Mouse (Mus musculus) limb, embryonic 15.5 days (tissue): Measurements from ENCODE around the gene Ctrb1. TPM values are rescaled to one million over a fixed set of nuclear protein-coding genes. Genes with fewer than 3 reads are reported as not detected.
"Not testable (repeated sequence)": the region's sequence is repeated elsewhere in the genome, so short reads cannot be mapped to it uniquely, and the experiment has no call there.

Source experiments
- ATAC-seq: fragments of 200-750 bp; cut with Nextera tagmentation; 2 replicates; pipeline ENCODE4 v1.8.0; 2017; ENCODE audit warnings: low read depth, moderate TSS enrichment; ENCODE audit not compliant: insufficient number of reproducible peaks, low FRiP score, low TSS enrichment
- H3K27ac ChIP-seq: fragments of 300-500 bp; sonication (generic); 2 replicates; pipeline ENCODE4 v1.5.1; 2015; ENCODE audit warnings: moderate library complexity, mild to moderate bottlenecking, inconsistent platforms
- H3K27me3 ChIP-seq: fragments of 300-500 bp; sonication (generic); 2 replicates; pipeline ENCODE4 v1.6.1; 2015; ENCODE audit warnings: inconsistent platforms
- H3K36me3 ChIP-seq: fragments of 300-500 bp; sonication (generic); 2 replicates; pipeline ENCODE4 v1.6.1; 2015; ENCODE audit warnings: inconsistent platforms
- H3K4me1 ChIP-seq: fragments of 300-500 bp; sonication (generic); 2 replicates; pipeline ENCODE4 v1.6.1; 2015; ENCODE audit warnings: inconsistent platforms
- H3K4me2 ChIP-seq: fragments of 300-500 bp; sonication (generic); 2 replicates; pipeline ENCODE4 v1.6.1; 2015; ENCODE audit warnings: mild to moderate bottlenecking, inconsistent platforms
- H3K4me3 ChIP-seq: fragments of 300-500 bp; sonication (generic); 2 replicates; pipeline ENCODE4 v1.5.1; 2015; ENCODE audit warnings: mild to moderate bottlenecking, inconsistent platforms
- H3K9ac ChIP-seq: fragments of 300-500 bp; sonication (generic); 2 replicates; pipeline ENCODE4 v1.6.1; 2015; ENCODE audit warnings: inconsistent platforms
- H3K9me3 ChIP-seq: fragments of 300-500 bp; sonication (generic); 2 replicates; pipeline ENCODE4 v1.6.1; 2016; ENCODE audit warnings: inconsistent platforms
- WGBS: fragments of 180-500 bp; shearing (Covaris S2); methylation state at CpG from one replicate; pipeline ENCODE4 v1.1.7; 2015; 5-methylcytosine and 5-hydroxymethylcytosine counted together
- polyA plus RNA-seq: library from polyadenylated mRNA; unstranded; fragments of >200 nt; fragmentation: Nextera tagmentation; extraction: Ambion mirVana; gene quantifications from 2 replicates; pipeline ENCODE4 v1.2.1, GENCODE M21; 2015

The Ctrb1 gene
- polyA plus RNA-seq, 1 experiment from 2014 or later: 0.28 TPM

GRCm38 (mm10) chr8:111676237-111676636 lies 14.6 kb downstream of the Ctrb1 start:
- no peaks in the 10 kb centered on the region for H3K27me3 ChIP-seq
- H3K9me3 ChIP-seq: no peaks in the 10 kb centered on the region
- H3K27ac ChIP-seq: no peak overlapping the region
- H3K4me3 ChIP-seq: no peak overlapping the region
- peaks cover 6% of the 10 kb centered on the region; the same call in 1 of the 2 replicates for H3K36me3 ChIP-seq
- H3K4me2 ChIP-seq: no peak overlapping the region
- no peak for ATAC-seq
- H3K9ac ChIP-seq: no peak overlapping the region
- WGBS: 76% methylated on average over 8 of the region's 8 CpGs
- H3K4me1 ChIP-seq: no peaks in the 10 kb centered on the region

- H3K4me1 ChIP-seq: no peaks in the 10 kb centered on the region
- H3K9me3 ChIP-seq: no peaks in the 10 kb centered on the region
- no peak overlapping the region for H3K4me3 ChIP-seq
- H3K9ac ChIP-seq: no peak overlapping the region
- ATAC-seq: no peak
- H3K4me2 ChIP-seq: no peak overlapping the region
- no peaks in the 10 kb centered on the region for H3K27me3 ChIP-seq
- no peak overlapping the region for H3K27ac ChIP-seq
- 77% methylated on average over 2 of the region's 2 CpGs for WGBS
- H3K36me3 ChIP-seq: peaks cover 53% of the 10 kb centered on the region
Measured at GRCm38 (mm10) chr8:111666751-111667150, 24.1 kb downstream of the Ctrb1 start.

GRCm38 (mm10) chr8:111662473-111662872 lies 28.3 kb downstream of the Ctrb1 start:
- WGBS: 88% methylated on average over 3 of the region's 3 CpGs
- H3K36me3 ChIP-seq: peaks cover 33% of the 10 kb centered on the region
- ATAC-seq: no peak
- no peak overlapping the region for H3K4me3 ChIP-seq
- H3K9ac ChIP-seq: no peak overlapping the region
- H3K27ac ChIP-seq: no peak overlapping the region
- H3K4me2 ChIP-seq: no peak overlapping the region
- no peaks in the 10 kb centered on the region for H3K9me3 ChIP-seq
- H3K27me3 ChIP-seq: no peaks in the 10 kb centered on the region
- 0 out of 2 replicates have a peak, but pooled peaks cover 2% of the 10 kb centered on the region for H3K4me1 ChIP-seq

GRCm38 (mm10) chr8:111658819-111659423 lies 31.9 kb downstream of the Ctrb1 start:
- no peak for ATAC-seq
- Histone ChIP-seq H3K4me1 (peaks cover 7% of the 10 kb centered on the region; the same call in 1 of the 2 replicates), H3K36me3 (peaks cover 15% of the 10 kb centered on the region), H3K4me3 (no peak overlapping the region), H3K4me2 (no peak overlapping the region), H3K9me3 (no peaks in the 10 kb centered on the region), H3K9ac (no peak overlapping the region), H3K27ac (0 out of 2 replicates have a peak overlapping the region, but pooled peaks have one; percentile 19), H3K27me3 (no peaks in the 10 kb centered on the region)
- WGBS: 72% methylated on average over 6 of the region's 6 CpGs

GRCm38 (mm10) chr8:111657312-111657854 lies 33.4 kb downstream of the Ctrb1 start:
- Histone ChIP-seq H3K9me3 (no peaks in the 10 kb centered on the region), H3K4me3 (no peak overlapping the region), H3K4me2 (no peak overlapping the region), H3K27me3 (no peaks in the 10 kb centered on the region), H3K27ac (no peak overlapping the region), H3K36me3 (peaks cover 13% of the 10 kb centered on the region), H3K4me1 (peaks cover 7% of the 10 kb centered on the region; the same call in 1 of the 2 replicates), H3K9ac (no peak overlapping the region)
- ATAC-seq: no peak
- WGBS: 62% methylated on average over 1 of the region's 1 CpGs

- no peaks in the 10 kb centered on the region for H3K27me3 ChIP-seq
- no peak overlapping the region for H3K9ac ChIP-seq
- H3K4me1 ChIP-seq: peaks cover 12% of the 10 kb centered on the region; the same call in 1 of the 2 replicates
- no peaks in the 10 kb centered on the region for H3K36me3 ChIP-seq
- H3K4me3 ChIP-seq: no peak overlapping the region
- 92% methylated on average over 2 of the region's 2 CpGs for WGBS
- ATAC-seq: no peak
- no peak overlapping the region for H3K4me2 ChIP-seq
- no peaks in the 10 kb centered on the region for H3K9me3 ChIP-seq
- H3K27ac ChIP-seq: no peak overlapping the region
Measured at GRCm38 (mm10) chr8:111653524-111653923, 37.3 kb downstream of the Ctrb1 start.

GRCm38 (mm10) chr8:111650651-111651050 lies 40.2 kb downstream of the Ctrb1 start:
- no peak for ATAC-seq
- H3K4me2 ChIP-seq: no peak overlapping the region
- H3K27me3 ChIP-seq: no peaks in the 10 kb centered on the region
- H3K4me1 ChIP-seq: peaks cover 9% of the 10 kb centered on the region; the same call in 1 of the 2 replicates
- H3K27ac ChIP-seq: no peak overlapping the region
- WGBS: 93% methylated on average over 3 of the region's 3 CpGs
- no peaks in the 10 kb centered on the region for H3K36me3 ChIP-seq
- no peak overlapping the region for H3K9ac ChIP-seq
- H3K9me3 ChIP-seq: no peaks in the 10 kb centered on the region
- H3K4me3 ChIP-seq: no peak overlapping the region

GRCm38 (mm10) chr8:111648834-111649233 lies 42.0 kb downstream of the Ctrb1 start:
- H3K27ac ChIP-seq: no peak overlapping the region
- 71% methylated on average over 2 of the region's 2 CpGs for WGBS
- H3K36me3 ChIP-seq: no peaks in the 10 kb centered on the region
- no peak overlapping the region for H3K9ac ChIP-seq
- H3K4me2 ChIP-seq: no peak overlapping the region
- no peak overlapping the region for H3K4me3 ChIP-seq
- H3K4me1 ChIP-seq: peaks cover 9% of the 10 kb centered on the region; the same call in 1 of the 2 replicates
- no peaks in the 10 kb centered on the region for H3K27me3 ChIP-seq
- ATAC-seq: no peak
- no peaks in the 10 kb centered on the region for H3K9me3 ChIP-seq

GRCm38 (mm10) chr8:111645715-111646114 lies 45.1 kb downstream of the Ctrb1 start:
- no peak for ATAC-seq
- no peak overlapping the region for H3K9ac ChIP-seq
- H3K4me2 ChIP-seq: no peak overlapping the region
- WGBS: 96% methylated on average over 8 of the region's 8 CpGs
- peaks cover 15% of the 10 kb centered on the region for H3K4me1 ChIP-seq
- no peak overlapping the region for H3K4me3 ChIP-seq
- H3K27ac ChIP-seq: no peak overlapping the region
- H3K9me3 ChIP-seq: no peaks in the 10 kb centered on the region
- H3K27me3 ChIP-seq: no peaks in the 10 kb centered on the region
- no peaks in the 10 kb centered on the region for H3K36me3 ChIP-seq

- Histone ChIP-seq H3K4me2 (peak overlapping the region; percentile 53), H3K4me1 (peaks cover 15% of the 10 kb centered on the region), H3K4me3 (peak overlapping the region; percentile 94), H3K27ac (peak overlapping the region; percentile 98)
- not testable (repeated sequence) for ATAC-seq, H3K27me3 ChIP-seq, H3K9ac ChIP-seq, H3K9me3 ChIP-seq, H3K36me3 ChIP-seq
- 58% methylated on average over 12 of the region's 12 CpGs for WGBS
Measured at GRCm38 (mm10) chr8:111644286-111645051, 46.3 kb downstream of the Ctrb1 start.

GRCm38 (mm10) chr8:111643264-111644141 lies 47.3 kb downstream of the Ctrb1 start, which contains the start of gene Zfp1:
Gene Zfp1, plus strand, starts transcription at chr8:111643401.
- H3K4me2 ChIP-seq: peak within 1 kb of the TSS; percentile 53
- H3K9me3 ChIP-seq: no peaks in the 10 kb centered on the region
- peak; percentile 99 for ATAC-seq
- peaks cover 9% of the 10 kb centered on the region for H3K4me1 ChIP-seq
- H3K27me3 ChIP-seq: no peaks in the 10 kb centered on the region
- H3K27ac ChIP-seq: peak within 1 kb of the TSS; percentile 98
- H3K4me3 ChIP-seq: peak within 1 kb of the TSS; percentile 94
- under 1% methylated on average over 75 of the region's 75 CpGs for whole genome bisulfite sequencing
- peak within 1 kb of the TSS; percentile 93 for H3K9ac ChIP-seq
- no peaks in the 10 kb centered on the region for H3K36me3 ChIP-seq
